Mouse (Mus musculus) liver, embryonic 16.5 days (tissue): ENCODE data around the gene Plekha5. TPM values are rescaled to one million over a fixed set of nuclear protein-coding genes. Genes with fewer than 3 reads are reported as not detected.
"Not testable (repeated sequence)": the region's sequence is repeated elsewhere in the genome, so short reads cannot be mapped to it uniquely, and the experiment has no call there.

Source experiments
- ATAC-seq: fragments of 200-750 bp; cut with Nextera tagmentation; 2 replicates; pipeline ENCODE4 v1.8.0; 2017; ENCODE audit warnings: low read depth, mild to moderate bottlenecking, moderate number of reproducible peaks, moderate library complexity
- H3K27ac ChIP-seq: fragments of 300-500 bp; sonication (generic); 2 replicates; pipeline ENCODE4 v1.5.1; 2014; ENCODE audit warnings: mild to moderate bottlenecking, low read length
- H3K27me3 ChIP-seq: fragments of 300-500 bp; sonication (generic); 2 replicates; pipeline ENCODE4 v1.6.1; 2014; ENCODE audit warnings: low read depth, low read length, mixed read lengths; ENCODE audit not compliant: control insufficient read depth, insufficient read depth
- H3K36me3 ChIP-seq: fragments of 300-500 bp; sonication (generic); 2 replicates; pipeline ENCODE4 v1.6.1; 2014; ENCODE audit warnings: mild to moderate bottlenecking; ENCODE audit not compliant: control insufficient read depth, insufficient read depth
- H3K4me1 ChIP-seq: fragments of 300-500 bp; sonication (generic); 2 replicates; pipeline ENCODE4 v1.6.1; 2014; ENCODE audit warnings: low read depth, low read length, mixed read lengths; ENCODE audit not compliant: control insufficient read depth
- H3K4me2 ChIP-seq: fragments of 300-500 bp; sonication (generic); 2 replicates; pipeline ENCODE4 v1.6.1; 2014; ENCODE audit warnings: low read depth, low read length, mixed read lengths
- H3K4me3 ChIP-seq: fragments of 300-500 bp; sonication (generic); 2 replicates; pipeline ENCODE4 v1.5.1; 2014; ENCODE audit warnings: low read depth, mild to moderate bottlenecking, low read length
- H3K9ac ChIP-seq: fragments of 300-500 bp; sonication (generic); 2 replicates; pipeline ENCODE4 v1.6.1; 2014; ENCODE audit warnings: low read depth, low read length
- H3K9me3 ChIP-seq: fragments of 300-500 bp; sonication (generic); replicated peaks from 2 replicates; pipeline ENCODE4 v1.6.1; 2016; ENCODE audit warnings: low read length; ENCODE audit not compliant: control insufficient read depth
- WGBS: fragments of 180-500 bp; shearing (Covaris S2); extraction: QIAGEN DNeasy Blood & Tissue Kit; methylation state at CpG from one replicate; pipeline ENCODE4 v1.1.7; 2014; ENCODE audit not compliant: insufficient replicate concordance; 5-methylcytosine and 5-hydroxymethylcytosine counted together
- polyA plus RNA-seq: library from polyadenylated mRNA; unstranded; fragments of >200 nt; fragmentation: Nextera tagmentation; extraction: Ambion mirVana; gene quantifications from 2 replicates; pipeline ENCODE4 v1.2.1, GENCODE M21; 2015

Plekha5 gene
- polyA plus RNA-seq, 1 experiment from 2014 or later = 5.5 TPM

GRCm38 (mm10) chr6:140597381-140598329, 173.8 kb downstream of the Plekha5 start:
- Histone ChIP-seq H3K36me3 (no peaks in the 10 kb centered on the region), H3K4me3 (no peak overlapping the region), H3K27ac (no peak overlapping the region), H3K27me3 (no peaks in the 10 kb centered on the region), H3K9ac (no peak overlapping the region), H3K9me3 (no peaks in the 10 kb centered on the region), H3K4me2 (no peak overlapping the region), H3K4me1 (no peaks in the 10 kb centered on the region)
- 77% methylated on average over 15 of the region's 15 CpGs for WGBS
- ATAC-seq = no peak

GRCm38 (mm10) chr6:140598516-140598915, 174.7 kb downstream of the Plekha5 start:
- Histone ChIP-seq H3K27ac (no peak overlapping the region), H3K4me3 (no peak overlapping the region), H3K9ac (no peak overlapping the region), H3K4me2 (no peak overlapping the region), H3K4me1 (no peaks in the 10 kb centered on the region), H3K9me3 (no peaks in the 10 kb centered on the region), H3K36me3 (no peaks in the 10 kb centered on the region), H3K27me3 (no peaks in the 10 kb centered on the region)
- ATAC-seq = no peak
- 67% methylated on average over 9 of the region's 9 CpGs for WGBS

GRCm38 (mm10) chr6:140599337-140599736, 175.5 kb downstream of the Plekha5 start:
- Histone ChIP-seq H3K4me2 (no peak overlapping the region), H3K9ac (no peak overlapping the region), H3K4me1 (no peaks in the 10 kb centered on the region), H3K4me3 (no peak overlapping the region), H3K9me3 (no peaks in the 10 kb centered on the region), H3K27ac (no peak overlapping the region), H3K27me3 (no peaks in the 10 kb centered on the region), H3K36me3 (no peaks in the 10 kb centered on the region)
- WGBS = 87% methylated on average over 5 of the region's 5 CpGs
- no peak for ATAC-seq

GRCm38 (mm10) chr6:140600671-140601070, 176.8 kb downstream of the Plekha5 start:
- not testable (repeated sequence) for H3K9me3 ChIP-seq, H3K36me3 ChIP-seq, H3K4me2 ChIP-seq, H3K27ac ChIP-seq, H3K9ac ChIP-seq, ATAC-seq, H3K4me1 ChIP-seq, H3K27me3 ChIP-seq, H3K4me3 ChIP-seq
- 75% methylated on average over 8 of the region's 8 CpGs for WGBS

- H3K4me3 ChIP-seq = no peak overlapping the region
- no peaks in the 10 kb centered on the region for H3K36me3 ChIP-seq
- ATAC-seq = peak; percentile 50; the same call in 1 of the 2 replicates
- no peak overlapping the region for H3K9ac ChIP-seq
- no peak overlapping the region for H3K4me2 ChIP-seq
- 71% methylated on average over 4 of the region's 4 CpGs for WGBS
- H3K27ac ChIP-seq = no peak overlapping the region
- H3K9me3 ChIP-seq = no peaks in the 10 kb centered on the region
- no peaks in the 10 kb centered on the region for H3K4me1 ChIP-seq
- no peaks in the 10 kb centered on the region for H3K27me3 ChIP-seq
Observed at GRCm38 (mm10) chr6:140601175-140601574, 177.3 kb downstream of the Plekha5 start.

GRCm38 (mm10) chr6:140603228-140603944, 179.5 kb downstream of the Plekha5 start:
- Histone ChIP-seq H3K9me3 (no peaks in the 10 kb centered on the region), H3K36me3 (no peaks in the 10 kb centered on the region), H3K4me2 (no peak overlapping the region), H3K4me1 (no peaks in the 10 kb centered on the region), H3K9ac (no peak overlapping the region), H3K27ac (no peak overlapping the region), H3K27me3 (no peaks in the 10 kb centered on the region), H3K4me3 (no peak overlapping the region)
- 35% methylated on average over 8 of the region's 8 CpGs for WGBS
- ATAC-seq = no peak

GRCm38 (mm10) chr6:140605173-140605572, 181.3 kb downstream of the Plekha5 start:
- 71% methylated on average over 5 of the region's 5 CpGs for WGBS
- not testable (repeated sequence) for H3K4me1 ChIP-seq

GRCm38 (mm10) chr6:140605732-140606131, 181.9 kb downstream of the Plekha5 start:
- no peak overlapping the region for H3K9ac ChIP-seq
- no peak for ATAC-seq
- H3K27ac ChIP-seq = no peak overlapping the region
- no peak overlapping the region for H3K4me3 ChIP-seq
- 53% methylated on average over 3 of the region's 3 CpGs for WGBS
- H3K4me1 ChIP-seq = no peaks in the 10 kb centered on the region
- no peak overlapping the region for H3K4me2 ChIP-seq
- no peaks in the 10 kb centered on the region for H3K36me3 ChIP-seq
- no peaks in the 10 kb centered on the region for H3K27me3 ChIP-seq
- no peaks in the 10 kb centered on the region for H3K9me3 ChIP-seq

More at GRCm38 (mm10) chr6:140605173-140605572, 181.3 kb downstream of the Plekha5 start:
- not testable (repeated sequence) for H3K27me3 ChIP-seq, H3K4me3 ChIP-seq, H3K4me2 ChIP-seq, H3K36me3 ChIP-seq, H3K27ac ChIP-seq, H3K9ac ChIP-seq, H3K9me3 ChIP-seq, ATAC-seq

GRCm38 (mm10) chr6:140606534-140606933, 182.7 kb downstream of the Plekha5 start:
- no peaks in the 10 kb centered on the region for H3K9me3 ChIP-seq
- H3K9ac ChIP-seq = no peak overlapping the region
- 59% methylated on average over 10 of the region's 10 CpGs for WGBS
- H3K27me3 ChIP-seq = no peaks in the 10 kb centered on the region
- no peak overlapping the region for H3K4me3 ChIP-seq
- no peaks in the 10 kb centered on the region for H3K4me1 ChIP-seq
- no peak for ATAC-seq
- H3K4me2 ChIP-seq = no peak overlapping the region
- no peak overlapping the region for H3K27ac ChIP-seq
- H3K36me3 ChIP-seq = no peaks in the 10 kb centered on the region
